Mouse (Mus musculus) lung, postnatal 4 days (tissue): ENCODE results near the gene Selenon.

ENCODE experiments used
- DNase-seq, 2 experiments: peaks; one replicate each; pipeline ENCODE4 v3.0.0; 2021

Selenon gene

GRCm38 (mm10) chr4:134551494-134552316 is at the start of gene Selenon:
Gene Selenon (minus strand): TSS chr4:134552166.
- peak; percentile 77 to 86 for DNase-seq

GRCm38 (mm10) chr4:134601404-134601803 is 49.4 kb upstream of the Selenon start:
- no peak for DNase-seq

GRCm38 (mm10) chr4:134600777-134601176 is 48.8 kb upstream of the Selenon start:
- no peak for DNase-seq

GRCm38 (mm10) chr4:134600060-134600459 is 48.1 kb upstream of the Selenon start:
- DNase-seq, result no peak

GRCm38 (mm10) chr4:134596816-134597692 is 45.1 kb upstream of the Selenon start:
- peak in 1 of 2 experiments; percentile 43 for DNase-seq

- DNase-seq, result peak in 1 of 2 experiments; percentile 45
Observed at GRCm38 (mm10) chr4:134594731-134595439, 42.9 kb upstream of the Selenon start.

GRCm38 (mm10) chr4:134592442-134592841 is 40.5 kb upstream of the Selenon start:
- no peak for DNase-seq

- DNase-seq, result peak; percentile 66 to 78
Observed at GRCm38 (mm10) chr4:134591506-134592061, 39.6 kb upstream of the Selenon start.

- no peak for DNase-seq
Observed at GRCm38 (mm10) chr4:134590227-134590926, 38.4 kb upstream of the Selenon start.

GRCm38 (mm10) chr4:134589786-134590185 is 37.8 kb upstream of the Selenon start:
- no peak for DNase-seq

GRCm38 (mm10) chr4:134588951-134589350 is 37.0 kb upstream of the Selenon start:
- peak; percentile 50 to 66 for DNase-seq

- no peak for DNase-seq
Observed at GRCm38 (mm10) chr4:134588287-134588686, 36.3 kb upstream of the Selenon start.

- DNase-seq, result no peak
Observed at GRCm38 (mm10) chr4:134587636-134588197, 35.8 kb upstream of the Selenon start.

GRCm38 (mm10) chr4:134586631-134587030 is 34.7 kb upstream of the Selenon start:
- DNase-seq, result no peak

- DNase-seq, result no peak
Observed at GRCm38 (mm10) chr4:134586126-134586525, 34.2 kb upstream of the Selenon start.

GRCm38 (mm10) chr4:134583513-134583912 is 31.5 kb upstream of the Selenon start:
- DNase-seq, result peak in 1 of 2 experiments; percentile 58

- DNase-seq, result no peak
Observed at GRCm38 (mm10) chr4:134581365-134581764, 29.4 kb upstream of the Selenon start.

- DNase-seq, result no peak
Observed at GRCm38 (mm10) chr4:134580351-134581148, 28.6 kb upstream of the Selenon start.

GRCm38 (mm10) chr4:134579620-134580019 is 27.7 kb upstream of the Selenon start:
- DNase-seq, result no peak

- peak; percentile 50 to 73 for DNase-seq
Observed at GRCm38 (mm10) chr4:134579212-134579611, 27.2 kb upstream of the Selenon start.

GRCm38 (mm10) chr4:134578407-134578806 is 26.4 kb upstream of the Selenon start:
- no peak for DNase-seq
